Mouse (Mus musculus) testis, postnatal 10 days (tissue): ENCODE data around the gene Arhgap8.
"Not testable (repeated sequence)": the region's sequence is repeated elsewhere in the genome, so short reads cannot be mapped to it uniquely, and the experiment has no call there.

Source experiments
- DNase-seq: peaks from one replicate; pipeline ENCODE4 v3.0.0; 2021; ENCODE audit warnings: low spot score

The Arhgap8 gene

GRCm38 (mm10) chr15:84736346-84736993, 16.6 kb downstream of the Arhgap8 start:
- no peak for DNase-seq

- DNase-seq: no peak
Measured at GRCm38 (mm10) chr15:84736994-84737346, 17.1 kb downstream of the Arhgap8 start.

GRCm38 (mm10) chr15:84738246-84738645, 18.4 kb downstream of the Arhgap8 start:
- DNase-seq: no peak

- DNase-seq: no peak
Measured at GRCm38 (mm10) chr15:84741573-84741972, 21.7 kb downstream of the Arhgap8 start.

- no peak for DNase-seq
Measured at GRCm38 (mm10) chr15:84743347-84743746, 23.5 kb downstream of the Arhgap8 start.

- DNase-seq: no peak
Measured at GRCm38 (mm10) chr15:84744308-84744707, 24.5 kb downstream of the Arhgap8 start.

GRCm38 (mm10) chr15:84745831-84746230, 26.0 kb downstream of the Arhgap8 start:
- no peak for DNase-seq

GRCm38 (mm10) chr15:84754987-84755386, 35.1 kb downstream of the Arhgap8 start:
- peak; percentile 83 for DNase-seq

- DNase-seq: no peak
Measured at GRCm38 (mm10) chr15:84756426-84756825, 36.6 kb downstream of the Arhgap8 start.

GRCm38 (mm10) chr15:84758493-84758892, 38.6 kb downstream of the Arhgap8 start:
- peak; percentile 76 for DNase-seq

- no peak for DNase-seq
Measured at GRCm38 (mm10) chr15:84762712-84763422, 43.0 kb downstream of the Arhgap8 start.

GRCm38 (mm10) chr15:84763423-84763812, 43.6 kb downstream of the Arhgap8 start:
- DNase-seq: no peak

- peak; percentile 64 for DNase-seq
Measured at GRCm38 (mm10) chr15:84766621-84767020, 46.8 kb downstream of the Arhgap8 start.

- not testable (repeated sequence) for DNase-seq
Measured at GRCm38 (mm10) chr15:84768531-84768930, 48.7 kb downstream of the Arhgap8 start.

GRCm38 (mm10) chr15:84769641-84770341, 49.9 kb downstream of the Arhgap8 start:
- DNase-seq: no peak

GRCm38 (mm10) chr15:84772191-84773111, 52.6 kb downstream of the Arhgap8 start:
- DNase-seq: peak; percentile 56

GRCm38 (mm10) chr15:84775421-84776174, 55.7 kb downstream of the Arhgap8 start:
- DNase-seq: no peak

GRCm38 (mm10) chr15:84778587-84778986, 58.7 kb downstream of the Arhgap8 start:
- no peak for DNase-seq

GRCm38 (mm10) chr15:84784812-84785211, 65.0 kb downstream of the Arhgap8 start:
- no peak for DNase-seq

- DNase-seq: no peak
Measured at GRCm38 (mm10) chr15:84787161-84787560, 67.3 kb downstream of the Arhgap8 start.

- no peak for DNase-seq
Measured at GRCm38 (mm10) chr15:84793649-84794048, 73.8 kb downstream of the Arhgap8 start.
